Mouse (Mus musculus): ENCODE results near the gene Jrkl. TPM values are rescaled to one million over a fixed set of nuclear protein-coding genes. Genes with fewer than 3 reads are reported as not detected.

Gene Jrkl
- total RNA-seq, 1 experiment, result 2.8 TPM

DNA sequence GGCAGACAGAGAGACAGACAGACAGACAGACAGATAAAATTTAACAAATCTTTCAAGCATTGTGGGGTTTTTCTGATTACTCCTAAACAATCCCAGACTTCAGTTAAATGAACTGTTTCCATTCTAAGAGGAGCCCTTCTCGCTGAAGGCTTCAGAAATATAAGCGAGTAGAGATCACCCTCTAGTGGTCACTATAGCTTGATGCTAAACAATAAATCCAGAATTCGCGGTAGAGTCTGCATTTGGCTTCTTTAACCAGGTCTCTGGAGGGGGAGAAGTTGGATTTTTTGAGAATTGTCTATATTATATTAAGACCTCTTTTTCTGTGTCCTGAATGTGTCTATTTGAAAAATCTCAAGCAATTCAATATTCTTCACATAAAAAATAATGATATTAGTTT is 50.4 kb downstream of the Jrkl start:
- DNase-seq (ENCODE audit: low read depth, low spot score), result peak; percentile 42
- Histone ChIP-seq H3K9ac (ENCODE audit: insufficient read depth, low read depth, low read length, poor library complexity, severe bottlenecking) (no peak overlapping the region), H3K4me3 (ENCODE audit: insufficient read depth in 1 of 2, low read depth in 1 of 2, low read length in 2 of 2, poor library complexity in 1 of 2, severe bottlenecking in 1 of 2) (no peak overlapping the region), H3K27ac (ENCODE audit: insufficient read depth, low read depth, low read length, poor library complexity, severe bottlenecking) (no peak overlapping the region), H3K4me1 (ENCODE audit: control insufficient read depth in 2 of 2, insufficient read depth in 2 of 2, low read length in 2 of 2, poor library complexity in 1 of 2) (no peaks in the 10 kb centered on the region), H3K36me3 (ENCODE audit: control insufficient read depth, insufficient read depth, low read length, poor library complexity, severe bottlenecking) (no peaks in the 10 kb centered on the region), H3K9me3 (ENCODE audit: control insufficient read depth, insufficient read depth, low read depth, low read length) (no peaks in the 10 kb centered on the region)
- in situ Hi-C loops (cut with MboI; ENCODE audit: low sequenced_read_pairs in 2 of 2, unreplicated experiment in 2 of 2), result no loop called here
- TF ChIP-seq HCFC1 (IDR thresholded peaks at IDR 0.05; ENCODE audit: borderline replicate concordance, insufficient read depth, low read length), result no peak
- no peak for TF ChIP-seq MAFK (IDR thresholded peaks at IDR 0.05; ENCODE audit: insufficient read depth, low read depth, low read length)
- no peak for TF ChIP-seq ZNF384 (IDR thresholded peaks at IDR 0.05; ENCODE audit: low read depth, low read length)
- TF ChIP-seq ZC3H11A (IDR thresholded peaks at IDR 0.05; ENCODE audit: borderline replicate concordance, low read depth, low read length), result no peak
- TF ChIP-seq CHD2 (IDR thresholded peaks at IDR 0.05; ENCODE audit: low read depth, low read length), result no peak

DNA sequence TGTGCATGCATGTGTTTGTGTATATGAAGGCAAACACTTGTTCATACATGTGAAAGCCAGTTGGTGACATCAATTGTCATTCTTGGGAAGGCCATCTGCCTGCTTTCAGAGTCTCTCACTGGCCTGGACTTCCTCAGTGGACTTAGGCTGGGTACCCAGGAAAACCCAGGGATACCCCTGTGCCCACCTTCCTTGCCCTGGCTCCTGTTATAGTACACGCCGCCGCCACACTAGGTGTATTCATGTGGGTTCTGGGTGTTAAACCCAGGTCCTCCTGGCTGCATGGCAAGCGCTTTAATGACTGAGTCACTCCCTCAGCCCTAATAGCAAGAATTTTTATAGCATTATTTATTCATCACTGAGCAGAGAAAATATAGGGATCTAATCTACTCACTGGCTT is 51.0 kb downstream of the Jrkl start:
- Histone ChIP-seq H3K27ac (ENCODE audit: insufficient read depth, low read depth, low read length, poor library complexity, severe bottlenecking) (no peak overlapping the region), H3K4me1 (ENCODE audit: control insufficient read depth in 2 of 2, insufficient read depth in 2 of 2, low read length in 2 of 2, poor library complexity in 1 of 2) (no peaks in the 10 kb centered on the region), H3K36me3 (ENCODE audit: control insufficient read depth, insufficient read depth, low read length, poor library complexity, severe bottlenecking) (no peaks in the 10 kb centered on the region), H3K9ac (ENCODE audit: insufficient read depth, low read depth, low read length, poor library complexity, severe bottlenecking) (no peak overlapping the region), H3K4me3 (ENCODE audit: insufficient read depth in 1 of 2, low read depth in 1 of 2, low read length in 2 of 2, poor library complexity in 1 of 2, severe bottlenecking in 1 of 2) (no peak overlapping the region), H3K9me3 (ENCODE audit: control insufficient read depth, insufficient read depth, low read depth, low read length) (no peaks in the 10 kb centered on the region)
- no peak for DNase-seq (ENCODE audit: low read depth, low spot score)
- in situ Hi-C loops (cut with MboI; ENCODE audit: low sequenced_read_pairs in 2 of 2, unreplicated experiment in 2 of 2), result no loop called here
- TF ChIP-seq ZC3H11A (IDR thresholded peaks at IDR 0.05; ENCODE audit: borderline replicate concordance, low read depth, low read length) (no peak), CHD2 (IDR thresholded peaks at IDR 0.05; ENCODE audit: low read depth, low read length) (no peak), MAFK (IDR thresholded peaks at IDR 0.05; ENCODE audit: insufficient read depth, low read depth, low read length) (no peak), ZNF384 (IDR thresholded peaks at IDR 0.05; ENCODE audit: low read depth, low read length) (no peak), HCFC1 (IDR thresholded peaks at IDR 0.05; ENCODE audit: borderline replicate concordance, insufficient read depth, low read length) (no peak)

Other genes with a start within 250 kb of the Jrkl start
- 1.1 and 1.6 TPM in 2 replicates for gene Ccdc82, start 1.1 kb upstream of the Jrkl start, total RNA-seq (2012; rRNA removed)
- gene Maml2, start 52.1 kb upstream of the Jrkl start, total RNA-seq (2012; rRNA removed), result 1.5 and 1.9 TPM in 2 replicates
- gene Gm17571, start 200.9 kb upstream of the Jrkl start, total RNA-seq (2012; rRNA removed), result not detected in 2 replicates